Mouse (Mus musculus): ENCODE data around the gene 1110008P14Rik. TPM values are rescaled to one million over a fixed set of nuclear protein-coding genes. Genes with fewer than 3 reads are reported as not detected.

The 1110008P14Rik gene
- polyA plus RNA-seq, 1 experiment from 2014 or later, result 49.4 TPM

DNA sequence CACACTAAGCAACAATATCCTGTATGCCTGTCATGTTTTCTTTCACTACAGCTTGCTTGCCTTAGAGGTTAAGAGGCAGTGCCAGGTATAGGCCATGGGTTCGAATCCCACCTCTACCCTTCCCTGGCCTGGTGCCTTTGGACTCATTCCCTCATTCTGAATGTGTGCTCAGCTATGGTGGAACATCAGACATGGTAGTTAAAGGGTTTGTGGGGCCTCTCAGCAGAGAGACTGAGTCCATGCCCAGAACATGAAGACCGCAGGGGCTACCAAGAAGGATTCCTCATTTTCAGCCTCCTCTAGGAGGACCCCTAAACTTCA, 38.4 kb downstream of the 1110008P14Rik start:
- Histone ChIP-seq H3K9me3 (ENCODE audit: control insufficient read depth, low read length) (no peaks in the 10 kb centered on the region), H3K27ac (ENCODE audit: low read depth, low read length) (no peak overlapping the region), H3K27me3 (ENCODE audit: control insufficient read depth, insufficient read depth, low read length) (no peaks in the 10 kb centered on the region), H3K36me3 (ENCODE audit: control insufficient read depth, insufficient read depth, low read length) (no peaks in the 10 kb centered on the region), H3K9ac (ENCODE audit: low read length) (no peak overlapping the region; the same call in 1 of the 2 replicates), H3K4me3 (ENCODE audit: low read depth, low read length) (no peak overlapping the region), H3K4me1 (ENCODE audit: control insufficient read depth, insufficient read depth, low read length) (no peaks in the 10 kb centered on the region), H3K4me2 (no peak overlapping the region)
- ATAC-seq (ENCODE audit: low FRiP score), result no peak
- no peak for DNase-seq (ENCODE audit: low spot score, missing footprints)
- WGBS, result 96% methylated on average over 2 of the region's 2 CpGs

DNA sequence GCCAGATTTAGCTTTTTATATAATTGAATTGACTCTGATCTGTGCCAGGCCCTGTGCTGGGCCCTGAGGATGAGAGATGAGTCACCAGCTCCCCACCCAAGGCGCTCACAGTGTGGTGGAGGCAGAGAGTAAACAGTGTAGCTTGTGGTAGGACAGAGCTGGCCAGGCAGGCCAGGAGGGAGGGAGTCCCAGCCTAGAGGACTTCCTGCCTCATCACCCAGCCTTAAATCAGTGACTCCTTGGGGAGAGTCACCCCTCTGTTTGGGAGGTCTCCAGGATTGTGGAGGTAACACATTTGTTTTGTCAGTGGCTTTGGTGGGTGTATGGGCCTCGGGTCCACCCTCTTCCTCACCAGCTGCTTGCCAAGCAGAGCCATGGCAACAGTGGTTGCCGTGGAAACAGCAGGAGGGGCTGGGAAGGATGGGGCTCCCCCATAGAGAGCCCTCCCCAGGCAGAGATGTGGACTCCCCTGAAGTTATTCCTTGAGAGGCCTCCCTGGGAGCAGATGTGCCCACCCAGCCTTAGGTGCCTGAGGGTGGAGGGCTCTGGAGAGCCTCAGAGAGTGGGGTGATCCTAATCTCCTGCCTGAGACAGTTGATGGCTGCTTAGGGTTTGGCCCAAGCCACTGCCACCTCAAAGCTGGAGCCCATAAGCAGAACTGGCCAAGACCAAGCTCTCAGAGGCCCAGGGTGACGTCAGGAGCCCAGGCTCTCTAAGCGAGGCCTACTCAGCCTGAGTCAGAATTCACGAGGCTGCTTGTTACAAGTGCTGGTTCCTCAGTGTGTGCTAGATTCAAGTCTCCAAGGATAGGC, 39.0 kb downstream of the 1110008P14Rik start:
- Histone ChIP-seq H3K27ac (ENCODE audit: low read depth, low read length) (no peak overlapping the region), H3K27me3 (ENCODE audit: control insufficient read depth, insufficient read depth, low read length) (no peaks in the 10 kb centered on the region), H3K4me1 (ENCODE audit: control insufficient read depth, insufficient read depth, low read length) (no peaks in the 10 kb centered on the region), H3K9me3 (ENCODE audit: control insufficient read depth, low read length) (no peaks in the 10 kb centered on the region), H3K9ac (ENCODE audit: low read length) (no peak overlapping the region; the same call in 1 of the 2 replicates), H3K4me2 (no peak overlapping the region), H3K36me3 (ENCODE audit: control insufficient read depth, insufficient read depth, low read length) (no peaks in the 10 kb centered on the region), H3K4me3 (ENCODE audit: low read depth, low read length) (no peak overlapping the region)
- 70% methylated on average over 6 of the region's 6 CpGs for WGBS
- DNase-seq (ENCODE audit: low spot score, missing footprints) (no peak), ATAC-seq (ENCODE audit: low FRiP score) (0 out of 2 replicates have a peak, but pooled peaks have one; percentile 38)

DNA sequence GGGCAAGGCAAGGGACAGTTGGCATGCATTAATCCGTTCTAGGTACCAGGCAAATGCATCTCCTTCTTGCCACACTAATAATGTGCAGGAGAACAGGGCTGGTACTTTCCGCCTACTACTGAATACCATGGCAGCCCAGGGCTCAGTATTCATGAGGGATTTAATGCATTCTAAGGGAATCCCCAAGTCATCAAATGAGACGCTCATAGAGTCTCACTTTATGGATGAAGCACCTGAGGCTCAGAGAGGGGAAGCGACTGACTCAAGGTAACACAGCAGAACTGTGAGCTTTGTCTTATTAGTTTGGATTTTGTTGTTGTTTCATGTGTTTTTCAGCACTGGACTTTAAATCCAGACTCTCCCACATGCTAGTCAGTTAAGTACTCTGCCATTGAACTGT, 39.7 kb downstream of the 1110008P14Rik start:
- H3K27me3 ChIP-seq (ENCODE audit: control insufficient read depth, insufficient read depth, low read length), result no peaks in the 10 kb centered on the region
- H3K9ac ChIP-seq (ENCODE audit: low read length), result no peak overlapping the region
- no peaks in the 10 kb centered on the region for H3K36me3 ChIP-seq (ENCODE audit: control insufficient read depth, insufficient read depth, low read length)
- no peak overlapping the region for H3K4me3 ChIP-seq (ENCODE audit: low read depth, low read length)
- 91% methylated on average over 4 of the region's 4 CpGs for WGBS
- no peaks in the 10 kb centered on the region for H3K4me1 ChIP-seq (ENCODE audit: control insufficient read depth, insufficient read depth, low read length)
- DNase-seq (ENCODE audit: low spot score, missing footprints), result no peak
- H3K27ac ChIP-seq (ENCODE audit: low read depth, low read length), result no peak overlapping the region
- no peak overlapping the region for H3K4me2 ChIP-seq
- ATAC-seq (ENCODE audit: low FRiP score), result no peak
- H3K9me3 ChIP-seq (ENCODE audit: control insufficient read depth, low read length), result no peaks in the 10 kb centered on the region

DNA sequence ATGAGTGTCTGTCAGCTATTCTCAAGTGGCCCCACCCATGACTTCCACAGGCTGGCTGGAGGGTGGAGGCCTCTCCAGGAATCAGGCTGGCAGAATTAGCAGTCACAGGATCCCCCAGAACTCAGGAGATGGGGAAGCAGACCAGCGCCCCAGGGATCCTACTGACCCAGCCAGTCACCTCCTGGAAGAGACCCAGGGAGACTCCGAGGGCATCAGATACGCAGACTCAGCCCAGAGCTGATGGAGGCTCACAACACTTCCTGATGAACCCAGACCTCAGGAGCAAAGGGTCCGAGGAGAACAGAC, 40.2 kb downstream of the 1110008P14Rik start:
- ATAC-seq (ENCODE audit: low FRiP score), result no peak

DNA sequence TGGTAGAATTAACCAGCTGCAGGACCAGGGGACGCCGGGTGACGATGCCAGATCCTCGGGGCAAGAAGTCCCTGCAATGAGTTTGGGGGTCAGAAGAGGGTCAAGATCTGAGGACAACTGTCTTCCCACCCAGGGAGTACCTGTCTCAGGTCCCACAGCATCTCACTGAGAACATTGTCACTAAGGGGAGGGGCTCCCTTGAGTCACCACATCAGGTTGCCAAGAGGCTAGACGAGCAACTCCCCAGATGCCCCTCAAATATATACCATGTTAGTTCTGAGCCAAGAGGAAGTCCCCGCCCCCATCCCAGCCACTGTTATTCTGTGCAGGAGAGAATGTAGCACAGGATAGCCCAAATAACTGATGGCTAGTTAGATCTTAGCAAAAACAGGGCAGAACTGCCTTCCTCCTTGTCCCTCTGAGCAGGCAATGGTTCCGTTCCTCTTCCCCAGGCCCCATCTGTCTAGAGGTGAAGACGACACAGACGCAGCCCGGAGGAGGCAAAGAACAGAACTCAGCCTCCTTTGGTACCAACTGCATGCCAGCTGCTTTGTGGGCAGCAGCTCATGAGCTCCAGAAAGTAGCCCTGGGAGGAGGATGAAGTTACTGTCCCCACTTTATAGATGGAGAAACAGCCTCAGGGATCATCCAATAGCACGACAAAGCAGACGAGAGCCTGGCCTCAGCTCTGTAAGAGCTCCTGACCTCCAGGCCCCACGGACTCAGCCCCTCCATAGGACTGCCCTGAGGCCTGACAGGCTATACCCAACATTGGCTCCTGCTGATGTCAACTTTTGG, 40.7 kb downstream of the 1110008P14Rik start:
- no peak overlapping the region for H3K4me2 ChIP-seq
- no peaks in the 10 kb centered on the region for H3K27me3 ChIP-seq (ENCODE audit: control insufficient read depth, insufficient read depth, low read length)
- no peaks in the 10 kb centered on the region for H3K4me1 ChIP-seq (ENCODE audit: control insufficient read depth, insufficient read depth, low read length)
- 0 out of 2 replicates have a peak overlapping the region, but pooled peaks have one; percentile 5 for H3K9ac ChIP-seq (ENCODE audit: low read length)
- no peaks in the 10 kb centered on the region for H3K9me3 ChIP-seq (ENCODE audit: control insufficient read depth, low read length)
- H3K36me3 ChIP-seq (ENCODE audit: control insufficient read depth, insufficient read depth, low read length), result no peaks in the 10 kb centered on the region
- no peak overlapping the region for H3K4me3 ChIP-seq (ENCODE audit: low read depth, low read length)
- ATAC-seq (ENCODE audit: low FRiP score) (no peak), DNase-seq (ENCODE audit: low spot score, missing footprints) (no peak)
- WGBS, result 87% methylated on average over 13 of the region's 13 CpGs
- no peak overlapping the region for H3K27ac ChIP-seq (ENCODE audit: low read depth, low read length)

More for the DNA sequence above, 40.2 kb downstream of the 1110008P14Rik start:
- Histone ChIP-seq H3K27ac (ENCODE audit: low read depth, low read length) (no peak overlapping the region), H3K4me2 (no peak overlapping the region), H3K27me3 (ENCODE audit: control insufficient read depth, insufficient read depth, low read length) (no peaks in the 10 kb centered on the region), H3K4me1 (ENCODE audit: control insufficient read depth, insufficient read depth, low read length) (no peaks in the 10 kb centered on the region), H3K9me3 (ENCODE audit: control insufficient read depth, low read length) (no peaks in the 10 kb centered on the region), H3K9ac (ENCODE audit: low read length) (0 out of 2 replicates have a peak overlapping the region, but pooled peaks have one; percentile 5), H3K4me3 (ENCODE audit: low read depth, low read length) (no peak overlapping the region), H3K36me3 (ENCODE audit: control insufficient read depth, insufficient read depth, low read length) (no peaks in the 10 kb centered on the region)
- DNase-seq (ENCODE audit: low spot score, missing footprints), result no peak
- WGBS, result 79% methylated on average over 4 of the region's 4 CpGs

DNA sequence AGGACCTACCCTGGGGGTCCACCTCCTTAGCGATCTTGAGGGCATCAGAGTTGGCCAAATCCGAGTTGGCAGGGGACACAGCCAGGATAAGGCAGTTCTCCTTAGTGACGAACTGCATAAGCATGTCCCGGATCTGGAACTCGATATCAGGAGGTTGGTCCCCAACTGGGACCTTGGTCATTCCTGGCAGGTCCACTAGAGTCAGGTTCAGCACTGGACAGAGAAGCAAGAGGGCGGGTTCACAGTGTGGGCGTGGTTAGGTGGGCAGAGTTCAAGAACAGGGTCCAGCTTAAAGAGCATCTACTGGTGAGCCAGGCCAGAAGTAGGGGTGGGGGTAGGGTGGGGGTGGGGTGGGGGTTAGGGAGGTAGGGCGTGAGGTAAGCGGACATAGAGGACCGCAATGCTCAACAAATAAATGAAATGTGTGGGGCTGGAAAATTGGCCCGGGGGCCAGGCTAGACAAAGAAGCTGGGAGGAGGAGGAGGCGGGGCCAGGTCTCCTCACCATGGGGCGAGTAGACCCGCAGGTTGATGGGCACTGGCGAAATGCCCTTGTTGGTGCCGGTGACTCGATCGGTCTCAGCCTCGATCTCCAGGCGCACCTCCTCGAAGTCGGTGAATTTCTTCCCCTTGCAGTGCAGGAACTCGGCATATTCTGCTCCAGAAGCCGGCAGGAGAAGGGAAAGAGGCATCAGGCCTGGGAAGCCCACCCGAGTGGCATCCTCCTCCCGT, 41.7 kb downstream of the 1110008P14Rik start:
- H3K36me3 ChIP-seq (ENCODE audit: control insufficient read depth, insufficient read depth, low read length), result no peaks in the 10 kb centered on the region
- no peak overlapping the region for H3K9ac ChIP-seq (ENCODE audit: low read length)
- 42% methylated on average over 26 of the region's 26 CpGs for WGBS
- H3K27me3 ChIP-seq (ENCODE audit: control insufficient read depth, insufficient read depth, low read length), result no peaks in the 10 kb centered on the region
- DNase-seq (ENCODE audit: low spot score, missing footprints) (no peak), ATAC-seq (ENCODE audit: low FRiP score) (no peak)
- H3K4me1 ChIP-seq (ENCODE audit: control insufficient read depth, insufficient read depth, low read length), result no peaks in the 10 kb centered on the region
- H3K4me2 ChIP-seq, result no peak overlapping the region
- H3K27ac ChIP-seq (ENCODE audit: low read depth, low read length), result no peak overlapping the region
- no peaks in the 10 kb centered on the region for H3K9me3 ChIP-seq (ENCODE audit: control insufficient read depth, low read length)
- no peak overlapping the region for H3K4me3 ChIP-seq (ENCODE audit: low read depth, low read length)

DNA sequence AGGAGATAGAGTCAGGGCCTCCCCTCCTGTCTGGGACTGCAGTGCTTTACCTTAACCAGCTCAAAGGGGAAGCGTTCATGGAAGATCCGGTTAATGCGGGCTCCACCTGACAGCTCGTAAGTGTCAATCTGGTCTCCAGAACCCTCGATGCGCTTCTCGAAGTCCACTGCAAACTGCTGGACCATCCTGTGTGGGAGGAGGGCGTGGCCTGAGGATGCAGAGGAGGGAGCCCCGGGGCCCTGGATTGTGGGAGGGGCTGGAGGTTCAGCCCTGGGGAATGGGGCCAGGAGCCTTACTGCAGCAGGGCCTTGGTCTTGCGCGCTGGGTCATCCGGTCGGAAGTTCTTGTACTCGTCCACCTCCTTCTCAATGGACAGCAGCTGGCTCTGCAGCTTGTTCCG, 45.9 kb downstream of the 1110008P14Rik start:
- Histone ChIP-seq H3K27me3 (ENCODE audit: control insufficient read depth, insufficient read depth, low read length) (no peaks in the 10 kb centered on the region), H3K27ac (ENCODE audit: low read depth, low read length) (no peak overlapping the region), H3K4me3 (ENCODE audit: low read depth, low read length) (no peak overlapping the region), H3K9me3 (ENCODE audit: control insufficient read depth, low read length) (no peaks in the 10 kb centered on the region), H3K36me3 (ENCODE audit: control insufficient read depth, insufficient read depth, low read length) (no peaks in the 10 kb centered on the region), H3K9ac (ENCODE audit: low read length) (no peak overlapping the region), H3K4me1 (ENCODE audit: control insufficient read depth, insufficient read depth, low read length) (no peaks in the 10 kb centered on the region), H3K4me2 (no peak overlapping the region)
- 55% methylated on average over 15 of the region's 15 CpGs for WGBS
- no peak for DNase-seq (ENCODE audit: low spot score, missing footprints)
- no peak for ATAC-seq (ENCODE audit: low FRiP score)

DNA sequence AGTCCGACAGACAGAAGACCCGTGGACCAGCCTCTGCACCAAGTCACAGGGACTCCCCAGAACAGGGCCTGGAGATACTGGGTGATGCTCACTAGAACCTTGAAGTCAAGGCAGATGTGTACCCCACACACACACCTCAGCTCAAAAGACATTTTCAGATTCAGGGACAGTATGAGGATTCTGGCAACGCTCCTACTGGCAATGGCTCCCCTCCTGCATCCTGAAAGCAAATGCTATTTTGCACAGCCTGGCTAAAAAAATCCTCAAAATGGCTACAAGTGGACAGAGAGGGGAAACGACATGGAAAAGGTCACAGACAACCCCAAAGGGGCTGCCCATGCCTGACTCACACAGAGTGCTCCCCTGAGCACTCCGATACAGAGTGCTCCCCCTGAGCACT, 49.6 kb downstream of the 1110008P14Rik start:
- no peak for DNase-seq (ENCODE audit: low spot score, missing footprints)
- Histone ChIP-seq H3K27ac (ENCODE audit: low read depth, low read length) (no peak overlapping the region), H3K9me3 (ENCODE audit: control insufficient read depth, low read length) (no peaks in the 10 kb centered on the region), H3K27me3 (ENCODE audit: control insufficient read depth, insufficient read depth, low read length) (no peaks in the 10 kb centered on the region), H3K4me1 (ENCODE audit: control insufficient read depth, insufficient read depth, low read length) (no peaks in the 10 kb centered on the region), H3K9ac (ENCODE audit: low read length) (no peak overlapping the region), H3K36me3 (ENCODE audit: control insufficient read depth, insufficient read depth, low read length) (no peaks in the 10 kb centered on the region), H3K4me3 (ENCODE audit: low read depth, low read length) (no peak overlapping the region), H3K4me2 (no peak overlapping the region)
- 89% methylated on average over 5 of the region's 5 CpGs for WGBS
- no peak for ATAC-seq (ENCODE audit: low FRiP score)

DNA sequence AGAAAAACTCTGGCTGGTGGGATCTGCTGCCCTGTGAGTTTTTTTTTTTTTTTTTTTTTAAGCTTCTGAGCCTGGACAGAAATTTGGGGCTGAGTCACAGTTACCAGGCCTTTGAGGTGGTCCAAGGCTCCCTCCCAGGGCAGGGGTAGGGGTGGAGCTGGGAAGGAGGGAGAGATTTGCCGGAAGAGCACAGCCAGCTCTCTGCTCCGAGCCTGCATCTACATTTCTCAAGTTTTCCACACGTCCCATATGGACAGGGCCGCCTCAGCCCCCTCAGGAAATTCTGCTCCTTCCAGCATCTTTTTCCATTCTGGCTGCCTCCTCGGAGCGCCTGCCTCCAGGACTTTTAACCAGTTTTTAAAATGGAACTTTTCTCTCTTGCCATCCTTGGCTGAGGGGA, 52.2 kb downstream of the 1110008P14Rik start:
- H3K27me3 ChIP-seq (ENCODE audit: control insufficient read depth, insufficient read depth, low read length), result no peaks in the 10 kb centered on the region
- no peaks in the 10 kb centered on the region for H3K9me3 ChIP-seq (ENCODE audit: control insufficient read depth, low read length)
- H3K4me1 ChIP-seq (ENCODE audit: control insufficient read depth, insufficient read depth, low read length), result no peaks in the 10 kb centered on the region
- H3K4me3 ChIP-seq (ENCODE audit: low read depth, low read length), result no peak overlapping the region
- H3K9ac ChIP-seq (ENCODE audit: low read length), result no peak overlapping the region
- H3K27ac ChIP-seq (ENCODE audit: low read depth, low read length), result no peak overlapping the region
- H3K36me3 ChIP-seq (ENCODE audit: control insufficient read depth, insufficient read depth, low read length), result no peaks in the 10 kb centered on the region
- ATAC-seq (ENCODE audit: low FRiP score) (no peak), DNase-seq (ENCODE audit: low spot score, missing footprints) (no peak)
- 46% methylated on average over 6 of the region's 6 CpGs for WGBS
- H3K4me2 ChIP-seq, result no peak overlapping the region
